Mouse (Mus musculus): ENCODE results near the gene Tnfrsf1b. TPM values are rescaled to one million over a fixed set of nuclear protein-coding genes. Genes with fewer than 3 reads are reported as not detected.

Tnfrsf1b gene
- polyA plus RNA-seq, 1 experiment from 2014 or later, result 8.3 TPM

GRCm38 (mm10) chr4:145264761-145265160 is 18.1 kb upstream of the Tnfrsf1b start:
- no peaks in the 10 kb centered on the region for H3K27me3 ChIP-seq (ENCODE audit: control insufficient read depth, insufficient read depth, low read length)
- no peak overlapping the region for H3K9ac ChIP-seq (ENCODE audit: low read length)
- H3K4me2 ChIP-seq (ENCODE audit: low read depth, low read length), result no peak overlapping the region
- H3K4me1 ChIP-seq (ENCODE audit: control insufficient read depth, insufficient read depth, low read length), result no peaks in the 10 kb centered on the region
- no peak overlapping the region for H3K27ac ChIP-seq (ENCODE audit: low read length)
- WGBS, result 23% methylated on average over 2 of the region's 2 CpGs
- no peak overlapping the region for H3K4me3 ChIP-seq (replicated peaks; ENCODE audit: low read length)
- no peaks in the 10 kb centered on the region for H3K36me3 ChIP-seq (ENCODE audit: control insufficient read depth, insufficient read depth, low read length)
- no peaks in the 10 kb centered on the region for H3K9me3 ChIP-seq (replicated peaks; ENCODE audit: control insufficient read depth, low read length)
- ATAC-seq (ENCODE audit: insufficient read depth, low FRiP score), result no peak

- WGBS, result 97% methylated on average over 1 of the region's 1 CpGs
These were observed 16.9 kb upstream of the Tnfrsf1b start for GRCm38 (mm10) chr4:145263583-145263982.

GRCm38 (mm10) chr4:145260802-145261201 is 14.1 kb upstream of the Tnfrsf1b start:
- WGBS, result 70% methylated on average over 5 of the region's 5 CpGs
- H3K4me1 ChIP-seq (ENCODE audit: control insufficient read depth, insufficient read depth, low read length), result no peaks in the 10 kb centered on the region
- H3K9ac ChIP-seq (ENCODE audit: low read length), result no peak overlapping the region
- no peak overlapping the region for H3K4me3 ChIP-seq (replicated peaks; ENCODE audit: low read length)
- H3K36me3 ChIP-seq (ENCODE audit: control insufficient read depth, insufficient read depth, low read length), result no peaks in the 10 kb centered on the region
- no peak for ATAC-seq (ENCODE audit: insufficient read depth, low FRiP score)
- H3K9me3 ChIP-seq (replicated peaks; ENCODE audit: control insufficient read depth, low read length), result no peaks in the 10 kb centered on the region
- H3K4me2 ChIP-seq (ENCODE audit: low read depth, low read length), result no peak overlapping the region
- H3K27ac ChIP-seq (ENCODE audit: low read length), result no peak overlapping the region
- H3K27me3 ChIP-seq (ENCODE audit: control insufficient read depth, insufficient read depth, low read length), result no peaks in the 10 kb centered on the region

More at GRCm38 (mm10) chr4:145263583-145263982, 16.9 kb upstream of the Tnfrsf1b start:
- H3K4me1 ChIP-seq (ENCODE audit: control insufficient read depth, insufficient read depth, low read length), result no peaks in the 10 kb centered on the region
- ATAC-seq (ENCODE audit: insufficient read depth, low FRiP score), result no peak
- H3K9ac ChIP-seq (ENCODE audit: low read length), result no peak overlapping the region
- no peak overlapping the region for H3K27ac ChIP-seq (ENCODE audit: low read length)
- H3K9me3 ChIP-seq (replicated peaks; ENCODE audit: control insufficient read depth, low read length), result no peaks in the 10 kb centered on the region
- no peak overlapping the region for H3K4me3 ChIP-seq (replicated peaks; ENCODE audit: low read length)
- H3K4me2 ChIP-seq (ENCODE audit: low read depth, low read length), result no peak overlapping the region
- H3K27me3 ChIP-seq (ENCODE audit: control insufficient read depth, insufficient read depth, low read length), result no peaks in the 10 kb centered on the region
- no peaks in the 10 kb centered on the region for H3K36me3 ChIP-seq (ENCODE audit: control insufficient read depth, insufficient read depth, low read length)

DNA sequence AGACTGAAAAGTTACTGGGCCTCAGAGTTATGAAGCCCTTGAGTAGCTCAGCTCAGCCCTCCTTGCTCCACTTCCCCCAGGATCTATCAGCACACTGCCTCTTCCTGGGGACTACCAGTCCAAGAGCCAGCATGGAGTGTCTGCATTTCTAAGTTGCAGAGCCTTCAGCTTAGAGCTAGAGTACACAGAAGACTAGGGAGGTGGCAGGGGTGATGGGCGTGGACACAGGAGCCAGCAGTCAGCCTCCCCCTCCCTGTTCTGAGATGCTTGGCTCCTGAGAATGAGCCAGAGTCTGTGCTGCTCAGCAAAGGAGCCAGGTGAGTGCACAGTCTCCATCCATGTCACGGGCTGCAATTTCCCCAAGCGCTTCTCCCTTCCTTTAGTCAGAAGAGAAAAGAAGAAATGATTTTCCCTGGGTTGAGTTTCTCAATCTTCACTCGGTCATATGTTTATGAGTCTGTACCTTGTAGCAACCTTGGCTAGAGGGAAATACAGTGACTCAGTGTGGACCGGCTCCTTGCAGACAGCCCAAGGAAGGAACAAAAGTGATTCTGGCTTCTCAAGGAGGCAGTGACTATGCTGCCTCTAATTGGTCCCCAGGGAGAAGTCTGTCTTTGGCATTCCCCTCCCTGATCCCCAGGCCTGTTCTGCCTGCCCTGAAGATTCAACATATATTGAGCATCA is 11.2 kb upstream of the Tnfrsf1b start:
- no peaks in the 10 kb centered on the region for H3K27me3 ChIP-seq (ENCODE audit: control insufficient read depth, insufficient read depth, low read length)
- no peak for ATAC-seq (ENCODE audit: insufficient read depth, low FRiP score)
- 65% methylated on average over 5 of the region's 5 CpGs for WGBS
- peak overlapping the region; percentile 38; the same call in 1 of the 2 replicates for H3K27ac ChIP-seq (ENCODE audit: low read length)
- H3K9ac ChIP-seq (ENCODE audit: low read length), result no peak overlapping the region
- H3K4me1 ChIP-seq (ENCODE audit: control insufficient read depth, insufficient read depth, low read length), result no peaks in the 10 kb centered on the region
- H3K4me2 ChIP-seq (ENCODE audit: low read depth, low read length), result no peak overlapping the region
- H3K9me3 ChIP-seq (replicated peaks; ENCODE audit: control insufficient read depth, low read length), result no peaks in the 10 kb centered on the region
- H3K36me3 ChIP-seq (ENCODE audit: control insufficient read depth, insufficient read depth, low read length), result no peaks in the 10 kb centered on the region
- H3K4me3 ChIP-seq (replicated peaks; ENCODE audit: low read length), result no peak overlapping the region

GRCm38 (mm10) chr4:145256144-145256543 is 9.5 kb upstream of the Tnfrsf1b start:
- H3K4me3 ChIP-seq (replicated peaks; ENCODE audit: low read length), result no peak overlapping the region
- H3K4me1 ChIP-seq (ENCODE audit: control insufficient read depth, insufficient read depth, low read length), result no peaks in the 10 kb centered on the region
- H3K9me3 ChIP-seq (replicated peaks; ENCODE audit: control insufficient read depth, low read length), result no peaks in the 10 kb centered on the region
- ATAC-seq (ENCODE audit: insufficient read depth, low FRiP score), result no peak
- no peak overlapping the region for H3K9ac ChIP-seq (ENCODE audit: low read length)
- no peak overlapping the region for H3K4me2 ChIP-seq (ENCODE audit: low read depth, low read length)
- no peaks in the 10 kb centered on the region for H3K36me3 ChIP-seq (ENCODE audit: control insufficient read depth, insufficient read depth, low read length)
- H3K27ac ChIP-seq (ENCODE audit: low read length), result no peak overlapping the region
- no peaks in the 10 kb centered on the region for H3K27me3 ChIP-seq (ENCODE audit: control insufficient read depth, insufficient read depth, low read length)
- 90% methylated on average over 5 of the region's 5 CpGs for WGBS

- no peaks in the 10 kb centered on the region for H3K9me3 ChIP-seq (replicated peaks; ENCODE audit: control insufficient read depth, low read length)
- no peak overlapping the region for H3K9ac ChIP-seq (ENCODE audit: low read length)
- H3K27ac ChIP-seq (ENCODE audit: low read length), result no peak overlapping the region
- H3K27me3 ChIP-seq (ENCODE audit: control insufficient read depth, insufficient read depth, low read length), result no peaks in the 10 kb centered on the region
- 36% methylated on average over 13 of the region's 13 CpGs for WGBS
- H3K4me2 ChIP-seq (ENCODE audit: low read depth, low read length), result no peak overlapping the region
- no peak for ATAC-seq (ENCODE audit: insufficient read depth, low FRiP score)
- no peak overlapping the region for H3K4me3 ChIP-seq (replicated peaks; ENCODE audit: low read length)
- H3K4me1 ChIP-seq (ENCODE audit: control insufficient read depth, insufficient read depth, low read length), result no peaks in the 10 kb centered on the region
- H3K36me3 ChIP-seq (ENCODE audit: control insufficient read depth, insufficient read depth, low read length), result no peaks in the 10 kb centered on the region
These were observed 7.7 kb upstream of the Tnfrsf1b start for GRCm38 (mm10) chr4:145254418-145254817.

DNA sequence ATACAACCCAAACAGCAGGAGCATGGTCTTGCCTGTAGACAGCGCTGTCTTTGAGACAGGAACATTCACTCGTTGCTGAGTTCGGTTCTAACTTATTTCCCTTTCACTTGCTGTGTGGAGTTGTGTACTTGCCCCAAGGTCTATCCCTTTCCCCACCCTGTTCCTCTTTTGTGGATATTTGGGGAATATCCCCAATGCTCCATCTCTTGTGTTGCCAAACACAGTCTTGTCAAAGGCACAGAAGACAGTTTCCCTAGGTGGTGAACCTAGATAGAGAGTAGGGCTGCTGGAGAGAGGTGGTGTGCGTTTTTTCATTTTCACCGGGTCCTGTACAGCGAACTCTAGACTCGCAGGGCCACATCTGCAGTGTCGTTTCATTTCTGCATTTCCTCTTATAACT is 5.9 kb upstream of the Tnfrsf1b start:
- no peaks in the 10 kb centered on the region for H3K4me1 ChIP-seq (ENCODE audit: control insufficient read depth, insufficient read depth, low read length)
- 87% methylated on average over 8 of the region's 8 CpGs for WGBS
- ATAC-seq (ENCODE audit: insufficient read depth, low FRiP score), result no peak
- H3K4me3 ChIP-seq (replicated peaks; ENCODE audit: low read length), result no peak overlapping the region
- H3K27ac ChIP-seq (ENCODE audit: low read length), result no peak overlapping the region
- no peaks in the 10 kb centered on the region for H3K27me3 ChIP-seq (ENCODE audit: control insufficient read depth, insufficient read depth, low read length)
- H3K9me3 ChIP-seq (replicated peaks; ENCODE audit: control insufficient read depth, low read length), result no peaks in the 10 kb centered on the region
- H3K36me3 ChIP-seq (ENCODE audit: control insufficient read depth, insufficient read depth, low read length), result no peaks in the 10 kb centered on the region
- H3K4me2 ChIP-seq (ENCODE audit: low read depth, low read length), result no peak overlapping the region
- H3K9ac ChIP-seq (ENCODE audit: low read length), result no peak overlapping the region

DNA sequence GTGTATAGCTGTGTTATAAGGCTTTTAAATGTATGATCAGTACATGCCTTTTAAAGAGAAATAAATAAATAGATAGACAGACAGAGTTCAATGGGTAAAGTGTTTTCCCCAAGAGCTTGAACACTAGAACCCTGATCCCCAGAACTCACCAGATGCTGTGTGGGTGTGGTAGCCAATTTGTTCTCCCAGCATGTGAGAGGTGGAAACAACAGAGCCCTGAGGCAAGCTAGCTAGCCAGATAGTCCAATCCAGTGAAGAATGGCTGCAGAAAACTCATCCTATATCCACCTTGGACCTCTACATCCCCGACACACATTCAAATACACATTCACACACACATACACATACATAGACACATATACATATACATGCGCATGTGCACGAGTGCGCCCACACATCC is 4.9 kb upstream of the Tnfrsf1b start:
- no peak overlapping the region for H3K4me2 ChIP-seq (ENCODE audit: low read depth, low read length)
- H3K27ac ChIP-seq (ENCODE audit: low read length), result no peak overlapping the region
- no peaks in the 10 kb centered on the region for H3K9me3 ChIP-seq (replicated peaks; ENCODE audit: control insufficient read depth, low read length)
- WGBS, result 87% methylated on average over 4 of the region's 4 CpGs
- no peak for ATAC-seq (ENCODE audit: insufficient read depth, low FRiP score)
- H3K27me3 ChIP-seq (ENCODE audit: control insufficient read depth, insufficient read depth, low read length), result 0 out of 2 replicates have a peak, but pooled peaks cover 5% of the 10 kb centered on the region
- no peaks in the 10 kb centered on the region for H3K36me3 ChIP-seq (ENCODE audit: control insufficient read depth, insufficient read depth, low read length)
- H3K4me3 ChIP-seq (replicated peaks; ENCODE audit: low read length), result no peak overlapping the region
- H3K9ac ChIP-seq (ENCODE audit: low read length), result no peak overlapping the region
- no peaks in the 10 kb centered on the region for H3K4me1 ChIP-seq (ENCODE audit: control insufficient read depth, insufficient read depth, low read length)

- 73% methylated on average over 4 of the region's 4 CpGs for WGBS
These were observed 3.3 kb upstream of the Tnfrsf1b start for GRCm38 (mm10) chr4:145250002-145250401.

More at GRCm38 (mm10) chr4:145250002-145250401, 3.3 kb upstream of the Tnfrsf1b start:
- Histone ChIP-seq H3K36me3 (ENCODE audit: control insufficient read depth, insufficient read depth, low read length) (no peaks in the 10 kb centered on the region), H3K4me1 (ENCODE audit: control insufficient read depth, insufficient read depth, low read length) (0 out of 2 replicates have a peak, but pooled peaks cover 3% of the 10 kb centered on the region), H3K9ac (ENCODE audit: low read length) (no peak overlapping the region), H3K27ac (ENCODE audit: low read length) (no peak overlapping the region), H3K4me3 (replicated peaks; ENCODE audit: low read length) (no peak overlapping the region), H3K4me2 (ENCODE audit: low read depth, low read length) (no peak overlapping the region), H3K9me3 (replicated peaks; ENCODE audit: control insufficient read depth, low read length) (no peaks in the 10 kb centered on the region), H3K27me3 (ENCODE audit: control insufficient read depth, insufficient read depth, low read length) (peaks cover 12% of the 10 kb centered on the region)
- ATAC-seq (ENCODE audit: insufficient read depth, low FRiP score), result no peak
